Mouse (Mus musculus): ENCODE data around the gene Angel2. TPM values are rescaled to one million over a fixed set of nuclear protein-coding genes. Genes with fewer than 3 reads are reported as not detected.
A peak's percentile ranks its signal among the peaks of the same experiment; 100 is the strongest.
"Not testable (repeated sequence)": the region's sequence is repeated elsewhere in the genome, so short reads cannot be mapped to it uniquely, and the experiment has no call there.

Angel2 gene
- 10 to 100 TPM; 47.9 to 50.6 TPM for total RNA-seq (2021)
- long read RNA-seq, transcript Angel2-202 (9 exons, 3,714 nt), result major isoform, 11 of 47 reads
- long read RNA-seq, partial matches to known transcripts, result 2 of 47 reads
- long read RNA-seq, other reads (novel, unspliced or antisense), result 33 of 47 reads

GRCm38 (mm10) chr1:190924812-190925211 is at the start of gene Angel2:
Gene Angel2, plus strand, starts transcription at chr1:190925112.
- DNase-seq (ENCODE audit: low spot score in 2 of 2), result not testable (repeated sequence)

- peak; percentile 23 to 34 for DNase-seq (ENCODE audit: low spot score in 2 of 2)
Observed at GRCm38 (mm10) chr1:190875751-190876150, 49.2 kb upstream of the Angel2 start.

- DNase-seq (ENCODE audit: low spot score in 2 of 2), result no peak
Observed at GRCm38 (mm10) chr1:190880638-190881037, 44.3 kb upstream of the Angel2 start.

GRCm38 (mm10) chr1:190881422-190881821 is 43.5 kb upstream of the Angel2 start:
- peak; percentile 64 to 76 for DNase-seq (ENCODE audit: low spot score in 2 of 2)

- DNase-seq (ENCODE audit: low spot score in 2 of 2), result no peak
Observed at GRCm38 (mm10) chr1:190886014-190886413, 38.9 kb upstream of the Angel2 start.

DNA sequence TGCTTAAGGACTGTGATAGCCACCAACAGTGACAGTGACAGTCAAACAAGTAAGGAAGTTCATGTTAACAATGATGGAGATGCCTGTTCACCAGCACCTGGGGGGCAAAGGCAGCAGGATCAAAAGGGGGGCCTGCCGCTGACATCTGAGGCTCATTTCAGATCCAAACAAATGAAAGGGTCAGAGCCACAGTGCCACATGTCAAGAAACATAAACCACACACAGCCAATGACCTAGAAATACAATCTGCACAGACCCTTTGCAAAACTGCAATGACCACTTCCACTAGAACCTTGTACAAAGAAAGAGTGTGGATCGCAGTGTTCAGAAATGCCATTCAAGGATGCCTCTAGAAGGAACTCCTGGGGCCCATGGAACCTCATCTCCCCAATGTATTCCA is 36.9 kb upstream of the Angel2 start:
- DNase-seq (ENCODE audit: low spot score in 2 of 2), result no peak

- no peak for DNase-seq (ENCODE audit: low spot score in 2 of 2)
Observed at GRCm38 (mm10) chr1:190888646-190889045, 36.3 kb upstream of the Angel2 start.

- DNase-seq (ENCODE audit: low spot score in 2 of 2), result no peak
Observed at GRCm38 (mm10) chr1:190893559-190894167, 31.2 kb upstream of the Angel2 start.

DNA sequence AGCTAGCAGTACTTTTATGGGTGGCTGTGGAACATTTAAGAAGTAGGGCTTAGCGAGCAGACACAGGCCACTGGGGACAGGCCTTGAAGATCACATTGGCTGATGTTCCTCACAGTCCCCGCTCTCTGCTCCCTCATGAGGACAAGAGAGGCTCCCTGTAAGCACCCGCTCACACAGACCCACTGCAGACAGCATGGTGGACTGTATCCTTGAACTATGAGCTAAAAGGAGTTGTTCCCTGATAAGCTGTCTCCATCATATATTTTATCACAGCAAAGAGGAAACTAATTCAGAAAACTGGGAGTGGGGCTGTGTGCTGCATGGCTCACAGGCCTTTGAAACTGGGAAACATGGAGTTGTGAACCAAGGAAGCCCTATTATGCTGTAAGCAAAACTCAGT is 26.7 kb upstream of the Angel2 start:
- no peak for DNase-seq (ENCODE audit: low spot score in 2 of 2)

DNA sequence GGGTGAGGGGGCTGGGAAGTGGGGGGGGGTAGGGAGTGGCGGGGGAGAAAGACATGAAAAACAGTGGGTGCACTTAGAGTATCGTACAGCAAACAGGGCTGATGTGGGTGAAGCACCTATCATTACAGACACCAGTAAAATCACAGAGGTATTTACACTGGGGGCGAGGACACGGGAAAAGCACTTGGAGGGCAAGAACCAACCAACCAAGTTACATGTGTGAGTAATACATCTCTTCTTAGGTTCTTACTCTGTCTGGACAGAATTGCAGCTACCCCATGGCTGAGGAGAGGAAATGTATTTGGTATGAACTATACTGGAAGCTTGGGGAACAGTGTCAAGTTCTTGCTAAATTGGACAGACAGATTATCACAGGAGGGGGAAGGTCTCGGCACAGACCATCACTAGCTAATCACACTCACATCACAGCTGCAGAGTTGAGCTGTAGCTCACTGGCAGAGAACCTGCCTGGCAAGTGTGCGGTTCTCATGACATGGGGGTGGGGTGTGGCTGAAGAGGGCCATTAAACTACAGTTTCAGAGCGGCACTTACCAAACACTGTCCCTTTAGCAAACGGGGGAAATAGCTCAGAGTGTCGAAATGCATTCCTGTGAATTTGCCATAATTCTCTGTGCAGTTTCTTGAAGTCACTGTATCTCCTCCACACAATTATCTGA is 25.9 kb upstream of the Angel2 start:
- no peak for DNase-seq (ENCODE audit: low spot score in 2 of 2)

GRCm38 (mm10) chr1:190901082-190901481 is 23.8 kb upstream of the Angel2 start:
- DNase-seq (ENCODE audit: low spot score in 2 of 2), result no peak

- DNase-seq (ENCODE audit: low spot score in 2 of 2), result no peak
Observed at GRCm38 (mm10) chr1:190904136-190904535, 20.8 kb upstream of the Angel2 start.

GRCm38 (mm10) chr1:190904714-190905113 is 20.2 kb upstream of the Angel2 start:
- no peak for DNase-seq (ENCODE audit: low spot score in 2 of 2)

GRCm38 (mm10) chr1:190910836-190911235 is 14.1 kb upstream of the Angel2 start:
- DNase-seq (ENCODE audit: low spot score in 2 of 2), result no peak

DNA sequence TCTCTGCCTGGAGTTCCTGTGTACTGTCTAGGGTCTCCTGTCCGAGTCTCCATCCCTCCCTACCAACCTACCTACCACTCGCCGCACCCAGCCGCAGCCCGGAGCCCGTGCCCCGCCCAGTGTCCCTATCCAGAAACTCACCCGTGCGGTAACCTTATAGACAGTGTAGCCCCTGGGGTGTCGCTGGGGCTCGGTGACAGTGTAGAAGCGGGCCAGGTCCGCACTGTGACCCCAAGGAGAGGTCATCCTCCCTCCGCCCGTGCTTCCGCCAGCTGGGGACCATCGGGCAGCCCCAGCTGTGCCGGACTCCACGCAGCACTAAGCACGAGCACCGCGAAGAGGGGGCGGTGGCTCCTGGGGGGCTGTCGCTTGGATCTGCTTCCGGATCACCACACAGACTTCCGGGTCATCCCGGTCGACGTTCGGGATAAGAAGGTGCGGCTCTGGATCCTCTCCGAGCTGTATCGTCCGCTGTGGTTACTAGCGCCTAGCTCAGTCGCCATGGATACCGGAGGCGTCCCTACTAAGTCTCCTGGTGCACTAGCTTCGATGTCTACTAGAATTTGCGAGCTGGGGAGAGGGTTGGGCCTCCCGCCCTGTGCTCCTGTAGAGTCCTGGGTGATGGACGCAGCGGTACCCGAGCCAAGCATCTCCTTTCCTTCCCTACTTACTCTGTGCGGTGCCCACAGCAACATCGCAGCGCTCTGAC is 13.3 kb upstream of the Angel2 start, which contains the start of gene Rps6kc1:
Gene Rps6kc1, minus strand, starts transcription at position 356 of the 709 bp plus-strand sequence.
- peak; percentile 87 to 88 for DNase-seq (ENCODE audit: low spot score in 2 of 2)

- DNase-seq (ENCODE audit: low spot score in 2 of 2), result no peak
Observed at GRCm38 (mm10) chr1:190912623-190913022, 12.3 kb upstream of the Angel2 start.

GRCm38 (mm10) chr1:190918938-190919337 is 6.0 kb upstream of the Angel2 start:
- no peak for DNase-seq (ENCODE audit: low spot score in 2 of 2)

GRCm38 (mm10) chr1:190919725-190920469 is 5.0 kb upstream of the Angel2 start:
- no peak for DNase-seq (ENCODE audit: low spot score in 2 of 2)

GRCm38 (mm10) chr1:190927311-190927710 is 2.4 kb downstream of the Angel2 start:
- no peak for DNase-seq (ENCODE audit: low spot score in 2 of 2)

- DNase-seq (ENCODE audit: low spot score in 2 of 2), result no peak
Observed at GRCm38 (mm10) chr1:190927751-190928369, 2.9 kb downstream of the Angel2 start.
